Mouse (Mus musculus) gastrocnemius, postnatal 25 days (tissue): ENCODE measurements around the gene Bend6. TPM values are rescaled to one million over a fixed set of nuclear protein-coding genes. Genes with fewer than 3 reads are reported as not detected.

Experiments
- DNase-seq: peaks from one replicate; pipeline ENCODE4 v3.0.0; 2022
- total RNA-seq, 2 experiments: library from RNA; stranded (reverse); gene quantifications; 1 replicate in 1 of 2; 2 replicates in 1 of 2; pipeline ENCODE4 v1.2.3; 2021

The Bend6 gene
- total RNA-seq, 2 experiments from 2014 or later, result 1.0 to 1.3 TPM

DNA sequence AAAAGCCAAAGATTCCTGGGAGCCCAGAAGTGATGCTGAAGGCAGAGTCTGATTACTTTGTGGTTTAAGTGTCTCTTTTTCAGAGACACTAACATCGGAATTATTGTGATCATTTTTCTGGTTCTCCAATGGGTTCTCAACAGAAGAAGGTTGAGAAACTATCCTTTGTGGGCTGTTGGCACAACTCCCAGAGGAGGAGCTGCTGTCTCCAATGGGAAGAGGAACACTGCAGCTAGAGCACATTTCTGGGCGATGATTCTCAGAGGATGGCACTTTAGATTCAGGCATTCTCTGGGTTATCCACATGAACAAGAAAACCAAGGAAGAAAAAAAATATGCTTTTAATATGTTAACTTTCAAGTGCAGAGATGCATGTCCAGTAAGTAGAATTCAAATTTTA lies 104.3 kb downstream of the Bend6 start:
- no peak for DNase-seq

Other genes starting within 250 kb of the Bend6 start
- 1 to 10 TPM; 1.3 to 1.8 TPM for gene Prim2, start 238.0 kb downstream of the Bend6 start, total RNA-seq
- gene Rab23, start 187.9 kb downstream of the Bend6 start, total RNA-seq, result 1 to 10 TPM; 4.9 to 8.3 TPM
- 10 to 100 TPM; 15.1 to 18.4 TPM for gene Bag2, start 150.0 kb downstream of the Bend6 start, total RNA-seq
- 10 to 100 TPM in 1 of 2 experiments, 1 to 10 TPM in 1; 7.8 to 10.5 TPM for gene Zfp451, start 93.2 kb downstream of the Bend6 start, total RNA-seq
- gene Dst, start 409 bp upstream of the Bend6 start, total RNA-seq, result 100 to 1,000 TPM; 184 to 215 TPM